Mouse (Mus musculus) frontal cortex, postnatal 25 days (tissue): ENCODE data around the gene Smoc2.

ENCODE experiments used
- DNase-seq, 2 experiments: peaks; one replicate each; pipeline ENCODE4 v3.0.0; 2022; ENCODE audit warnings: low spot score in 2 of 2

The Smoc2 gene

GRCm38 (mm10) chr17:14414511-14414910, 135.2 kb downstream of the Smoc2 start:
- DNase-seq: no peak

- DNase-seq: no peak
Measured at GRCm38 (mm10) chr17:14420460-14421046, 141.2 kb downstream of the Smoc2 start.

DNA sequence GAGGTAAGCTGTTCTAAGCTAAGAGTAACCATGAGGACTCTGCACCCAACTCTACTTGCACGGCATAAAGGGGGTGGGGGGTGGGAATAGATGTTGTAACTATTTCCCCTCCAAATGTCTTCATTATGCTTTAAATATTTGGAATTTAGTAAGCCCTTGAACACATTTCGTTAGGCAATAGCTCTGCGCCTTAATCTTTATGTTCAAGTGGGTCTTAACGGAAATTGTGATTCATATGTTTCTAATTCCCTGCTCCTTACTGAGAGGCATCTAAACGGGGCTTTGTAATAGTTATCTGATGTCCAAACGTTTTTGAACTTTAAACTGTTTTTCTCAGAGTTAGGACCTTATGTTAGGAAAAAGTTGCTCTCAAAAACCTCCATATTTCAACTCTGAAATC, 147.2 kb downstream of the Smoc2 start:
- DNase-seq: no peak

GRCm38 (mm10) chr17:14434717-14435116, 155.4 kb downstream of the Smoc2 start:
- DNase-seq: no peak

GRCm38 (mm10) chr17:14445611-14446010, 166.3 kb downstream of the Smoc2 start:
- DNase-seq: no peak

DNA sequence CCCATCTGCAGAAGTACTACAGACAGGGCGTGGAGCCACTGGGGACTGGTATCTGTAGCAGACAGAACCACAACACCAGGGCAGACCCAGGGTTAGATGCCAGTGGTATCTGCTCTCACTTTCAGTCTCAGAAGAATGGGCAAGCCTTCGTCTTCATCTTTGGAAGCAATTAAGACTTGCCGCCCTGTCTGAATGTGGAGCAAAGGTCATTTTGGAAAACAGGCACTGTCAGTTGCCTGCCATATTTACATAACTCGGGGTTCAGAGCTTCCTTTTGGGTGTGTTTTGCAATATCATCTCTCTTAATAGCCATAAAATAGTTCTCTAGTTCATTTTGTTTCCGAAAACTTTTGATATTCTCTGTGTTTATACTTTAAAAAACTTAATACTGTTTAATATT, 168.0 kb downstream of the Smoc2 start:
- no peak for DNase-seq
